Mouse (Mus musculus) liver, embryonic 14.5 days (tissue): ENCODE data around the gene Map3k5.

Source experiments
- CTCF ChIP-seq: IDR thresholded peaks from 2 replicates; pipeline ENCODE4 v1.5.1; 2016; ENCODE audit warnings: antibody characterized with exemption, low read depth, control low read depth
- EP300 ChIP-seq: IDR thresholded peaks from 2 replicates; pipeline ENCODE4 v1.6.1; 2016; ENCODE audit warnings: antibody characterized with exemption, low read depth

DNA sequence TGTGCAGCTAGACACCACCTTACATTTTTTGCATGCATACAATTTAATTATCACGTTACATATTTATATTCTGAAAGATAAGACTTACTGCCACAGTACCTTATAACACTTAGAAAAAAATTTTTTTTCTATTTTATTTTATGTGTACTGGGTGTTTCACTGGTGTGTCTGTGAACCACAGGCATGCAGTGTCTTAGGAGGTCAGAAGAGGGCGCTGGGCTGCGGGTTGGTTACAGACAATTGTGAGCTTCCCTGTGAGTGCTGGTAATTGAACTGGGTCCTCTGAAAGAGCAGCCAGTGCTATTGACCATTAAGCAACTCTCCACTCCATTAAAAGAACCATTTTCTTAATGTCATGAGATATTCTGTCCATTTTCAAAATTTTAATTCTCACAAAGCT, 43.3 kb downstream of the Map3k5 start:
- TF ChIP-seq CTCF = peak; percentile 29
- TF ChIP-seq EP300 = no peak
